Mouse (Mus musculus): ENCODE data around the gene Cntfr. TPM values are rescaled to one million over a fixed set of nuclear protein-coding genes. Genes with fewer than 3 reads are reported as not detected.

Cntfr gene
- polyA plus RNA-seq, 1 experiment from 2014 or later = 8.6 TPM

DNA sequence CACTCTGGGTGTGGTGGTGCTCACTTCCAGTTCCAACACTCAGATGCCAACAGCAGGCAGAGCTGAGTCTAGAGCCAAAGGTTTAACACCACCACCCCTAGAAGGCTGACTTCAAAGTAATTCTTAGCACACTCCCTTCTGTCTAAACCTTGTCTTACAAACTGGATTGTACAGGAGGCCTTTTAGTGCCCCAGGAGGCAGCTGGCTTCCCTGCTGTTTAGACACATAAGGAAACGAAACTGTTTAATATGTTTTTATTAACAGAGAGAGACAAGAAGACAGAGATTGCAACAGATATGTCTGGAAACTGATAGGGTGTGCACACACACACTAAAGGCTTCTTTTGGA is 41.3 kb upstream of the Cntfr start:
- no peak overlapping the region for H3K27ac ChIP-seq
- TF ChIP-seq CTCF (IDR thresholded peaks at IDR 0.05; ENCODE audit: low read depth) = no peak
- H3K36me3 ChIP-seq (ENCODE audit: insufficient read depth, low read length) = 0 out of 2 replicates have a peak, but pooled peaks cover 4% of the 10 kb centered on the region
- no peaks in the 10 kb centered on the region for H3K9me3 ChIP-seq (replicated peaks; ENCODE audit: low read length)
- no peak overlapping the region for H3K4me2 ChIP-seq (ENCODE audit: low read length)
- ATAC-seq (replicated peaks; ENCODE audit: low FRiP score, low read depth) = no peak
- 0 out of 2 replicates have a peak, but pooled peaks cover 4% of the 10 kb centered on the region for H3K4me1 ChIP-seq (replicated peaks; ENCODE audit: insufficient read depth, low read length)
- H3K27me3 ChIP-seq (ENCODE audit: insufficient read depth, low read length) = no peaks in the 10 kb centered on the region
- 56% methylated on average over 1 of the region's 1 CpGs for WGBS
- no peak for DNase-seq (ENCODE audit: low spot score)
- H3K9ac ChIP-seq (ENCODE audit: low read depth, low read length) = no peak overlapping the region
- no peak overlapping the region for H3K4me3 ChIP-seq (replicated peaks; ENCODE audit: low read depth, low read length)

DNA sequence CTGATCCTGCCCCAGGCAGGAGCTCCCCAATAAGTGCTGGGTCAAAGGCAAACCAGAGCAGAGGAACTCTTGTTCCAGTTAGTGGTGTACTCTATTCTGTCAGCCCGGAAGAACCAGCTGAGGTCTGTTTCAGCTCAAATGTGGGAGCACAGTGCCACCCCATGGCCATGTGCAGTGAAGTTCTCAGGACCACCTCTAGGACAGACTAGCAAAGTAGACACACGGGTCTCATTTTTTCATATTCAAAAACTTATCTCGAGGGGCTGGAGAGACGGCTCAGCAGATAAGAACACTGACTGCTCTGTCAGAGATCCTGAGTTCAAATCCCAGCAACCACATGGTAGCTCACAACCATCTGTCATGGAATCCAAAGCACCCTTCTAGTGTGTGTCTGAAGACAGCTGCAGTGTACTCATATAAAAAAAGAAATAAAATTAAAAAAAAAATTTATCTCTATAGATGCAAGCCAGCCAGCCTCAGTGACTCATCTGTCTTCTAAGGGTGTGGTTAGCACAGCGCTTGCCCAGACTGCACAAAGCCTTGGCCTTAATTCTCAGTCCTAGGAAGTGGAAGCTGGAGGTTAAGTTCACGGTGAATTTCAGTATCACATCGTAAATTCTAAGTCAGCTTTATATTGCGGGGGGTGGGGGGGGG is 40.8 kb upstream of the Cntfr start:
- WGBS = 35% methylated on average over 8 of the region's 8 CpGs
- no peak overlapping the region for H3K4me2 ChIP-seq (ENCODE audit: low read length)
- ATAC-seq (replicated peaks; ENCODE audit: low FRiP score, low read depth) = peak; percentile 51; the same call in 1 of the 2 replicates

DNA sequence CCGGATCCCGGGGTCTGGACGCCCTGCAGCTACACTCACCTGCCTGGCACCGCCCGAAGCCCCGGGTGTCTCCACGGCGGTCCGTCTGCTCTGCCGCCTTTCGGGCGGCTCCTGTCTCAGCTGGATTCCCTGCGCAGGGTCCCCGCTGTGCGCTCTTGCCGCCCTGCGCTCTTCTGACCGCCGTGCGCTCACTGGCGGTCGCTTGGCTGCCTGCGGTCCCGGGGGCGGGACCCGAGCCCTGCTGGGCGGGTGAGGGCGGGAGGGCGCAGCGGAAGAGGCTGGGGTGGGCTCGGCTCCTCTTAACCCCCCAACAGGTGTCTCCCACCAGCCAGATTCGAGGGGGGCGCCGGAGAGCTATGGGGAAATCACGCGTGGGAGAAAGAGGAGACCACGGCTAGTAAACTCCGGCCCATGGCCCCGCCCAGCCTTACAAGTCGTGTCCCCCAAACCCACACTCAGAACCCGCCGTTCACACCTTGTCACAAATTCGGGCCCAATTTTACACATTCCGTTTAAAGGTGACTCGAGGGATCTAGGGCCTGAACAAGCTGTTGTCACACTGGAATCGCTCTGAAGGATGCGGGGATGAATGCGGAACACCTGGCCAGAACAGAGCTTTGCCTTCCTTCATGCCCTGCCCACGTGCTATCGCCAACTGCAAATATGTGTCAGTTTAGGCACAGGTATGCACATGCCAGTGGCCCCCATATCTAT is 34.3 kb upstream of the Cntfr start, which contains the start of gene Arid3c:
TSS of gene Arid3c (minus strand) at position 91 of the 714 bp plus-strand sequence.
- Histone ChIP-seq H3K4me1 (replicated peaks; ENCODE audit: insufficient read depth, low read length) (0 out of 2 replicates have a peak, but pooled peaks cover 7% of the 10 kb centered on the region), H3K36me3 (ENCODE audit: insufficient read depth, low read length) (no peaks in the 10 kb centered on the region), H3K27ac (no peak within 1 kb of the TSS), H3K4me2 (ENCODE audit: low read length) (peak within 1 kb of the TSS; percentile 68), H3K9ac (ENCODE audit: low read depth, low read length) (peak within 1 kb of the TSS; percentile 27; the same call in 1 of the 2 replicates), H3K4me3 (replicated peaks; ENCODE audit: low read depth, low read length) (peak within 1 kb of the TSS; percentile 36), H3K9me3 (replicated peaks; ENCODE audit: low read length) (no peaks in the 10 kb centered on the region), H3K27me3 (ENCODE audit: insufficient read depth, low read length) (peaks cover 58% of the 10 kb centered on the region)
- TF ChIP-seq CTCF (IDR thresholded peaks at IDR 0.05; ENCODE audit: low read depth) = no peak
- ATAC-seq (replicated peaks; ENCODE audit: low FRiP score, low read depth) = no peak
- 2% methylated on average over 46 of the region's 50 CpGs for WGBS
- DNase-seq (ENCODE audit: low spot score) = no peak

More for the DNA sequence above, 40.8 kb upstream of the Cntfr start:
- Histone ChIP-seq H3K9me3 (replicated peaks; ENCODE audit: low read length) (no peaks in the 10 kb centered on the region), H3K9ac (ENCODE audit: low read depth, low read length) (no peak overlapping the region), H3K4me1 (replicated peaks; ENCODE audit: insufficient read depth, low read length) (0 out of 2 replicates have a peak, but pooled peaks cover 4% of the 10 kb centered on the region), H3K27me3 (ENCODE audit: insufficient read depth, low read length) (peaks cover under 1% of the 10 kb centered on the region; the same call in 1 of the 2 replicates), H3K36me3 (ENCODE audit: insufficient read depth, low read length) (0 out of 2 replicates have a peak, but pooled peaks cover 4% of the 10 kb centered on the region), H3K4me3 (replicated peaks; ENCODE audit: low read depth, low read length) (no peak overlapping the region), H3K27ac (no peak overlapping the region)
- TF ChIP-seq CTCF (IDR thresholded peaks at IDR 0.05; ENCODE audit: low read depth) = peak; percentile 85
- DNase-seq (ENCODE audit: low spot score) = peak; percentile 90

DNA sequence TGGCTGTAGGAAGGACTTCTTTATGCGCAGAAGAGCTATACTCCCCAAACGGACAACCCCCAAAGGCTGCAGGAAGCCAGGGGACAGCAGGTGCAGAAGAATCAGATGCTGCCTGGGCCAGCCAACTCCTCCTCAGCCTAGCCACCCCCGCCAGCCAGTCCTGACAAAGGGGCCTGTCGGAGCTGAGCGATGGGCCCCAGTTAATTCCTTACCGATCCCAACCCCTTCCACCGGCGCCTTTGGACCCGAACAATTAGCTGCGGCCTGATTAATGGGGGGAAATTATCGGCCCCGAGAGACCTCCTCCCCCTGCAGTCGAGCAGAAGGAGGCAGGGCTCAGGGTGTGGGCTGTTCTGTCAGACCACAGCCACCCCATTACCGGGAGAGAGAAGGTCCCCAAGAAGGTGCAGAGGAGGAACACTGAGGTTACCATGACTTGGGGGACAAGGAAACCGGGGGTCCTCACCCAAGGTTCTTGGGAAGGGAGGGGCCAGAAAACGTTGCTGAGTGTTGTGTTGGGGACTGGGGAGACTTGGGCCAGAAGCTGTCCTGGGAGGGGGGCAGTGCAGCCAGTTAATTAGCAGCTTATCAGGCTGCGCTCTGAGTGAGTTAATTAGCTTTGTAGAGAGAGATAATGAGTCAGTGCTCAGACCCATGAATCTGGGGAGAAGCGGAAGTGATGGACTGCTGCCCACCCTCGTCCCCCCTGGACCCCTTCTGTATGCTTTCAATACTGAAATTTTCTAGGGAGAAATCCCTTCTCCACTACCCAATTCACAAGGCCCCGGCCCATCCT is 30.1 kb upstream of the Cntfr start:
- peaks cover 69% of the 10 kb centered on the region for H3K27me3 ChIP-seq (ENCODE audit: insufficient read depth, low read length)
- no peak overlapping the region for H3K27ac ChIP-seq
- no peak overlapping the region for H3K9ac ChIP-seq (ENCODE audit: low read depth, low read length)
- H3K4me1 ChIP-seq (replicated peaks; ENCODE audit: insufficient read depth, low read length) = peaks cover 12% of the 10 kb centered on the region
- no peaks in the 10 kb centered on the region for H3K36me3 ChIP-seq (ENCODE audit: insufficient read depth, low read length)
- no peak overlapping the region for H3K4me2 ChIP-seq (ENCODE audit: low read length)
- TF ChIP-seq CTCF (IDR thresholded peaks at IDR 0.05; ENCODE audit: low read depth) = no peak
- no peaks in the 10 kb centered on the region for H3K9me3 ChIP-seq (replicated peaks; ENCODE audit: low read length)
- ATAC-seq (replicated peaks; ENCODE audit: low FRiP score, low read depth) = no peak
- DNase-seq (ENCODE audit: low spot score) = no peak
- 13% methylated on average over 20 of the region's 20 CpGs for WGBS
- H3K4me3 ChIP-seq (replicated peaks; ENCODE audit: low read depth, low read length) = no peak overlapping the region

GRCm38 (mm10) chr4:41722918-41723351 is 26.0 kb upstream of the Cntfr start, which contains the start of gene Dctn3:
Dctn3 (minus strand) TSS chr4:41723170.
- Histone ChIP-seq H3K4me3 (replicated peaks; ENCODE audit: low read depth, low read length) (peak within 1 kb of the TSS; percentile 75), H3K4me1 (replicated peaks; ENCODE audit: insufficient read depth, low read length) (peaks cover 6% of the 10 kb centered on the region), H3K9ac (ENCODE audit: low read depth, low read length) (peak within 1 kb of the TSS; percentile 80), H3K9me3 (replicated peaks; ENCODE audit: low read length) (no peaks in the 10 kb centered on the region), H3K4me2 (ENCODE audit: low read length) (peak within 1 kb of the TSS; percentile 79), H3K27me3 (ENCODE audit: insufficient read depth, low read length) (peaks cover 33% of the 10 kb centered on the region), H3K36me3 (ENCODE audit: insufficient read depth, low read length) (peaks cover 19% of the 10 kb centered on the region), H3K27ac (no peak within 1 kb of the TSS)
- TF ChIP-seq CTCF (IDR thresholded peaks at IDR 0.05; ENCODE audit: low read depth) = no peak
- ATAC-seq (replicated peaks; ENCODE audit: low FRiP score, low read depth) (peak; percentile 96), DNase-seq (ENCODE audit: low spot score) (peak; percentile 100)
- WGBS = under 1% methylated on average over 27 of the region's 27 CpGs

DNA sequence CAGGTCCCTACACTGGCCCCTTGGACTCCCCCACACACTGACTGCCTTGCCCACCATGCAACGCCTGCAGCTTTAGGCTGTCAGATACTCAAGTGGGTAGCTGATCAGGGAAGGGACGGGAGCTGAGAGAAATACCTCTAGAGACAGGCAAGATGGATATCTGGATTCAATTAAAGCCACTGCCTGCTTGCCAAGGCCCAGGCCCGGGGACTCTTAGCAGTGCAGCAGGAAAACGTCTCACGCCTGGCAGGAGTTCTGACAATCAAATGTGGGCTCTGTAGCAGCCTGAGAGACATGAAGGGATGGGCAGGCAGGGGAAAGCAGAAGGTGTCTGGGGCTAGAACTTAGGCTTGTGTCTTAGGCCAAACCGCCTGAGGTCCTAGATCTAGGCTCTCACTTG is 19.9 kb upstream of the Cntfr start:
- TF ChIP-seq CTCF (IDR thresholded peaks at IDR 0.05; ENCODE audit: low read depth) = no peak
- Histone ChIP-seq H3K4me3 (replicated peaks; ENCODE audit: low read depth, low read length) (no peak overlapping the region), H3K27ac (no peak overlapping the region), H3K36me3 (ENCODE audit: insufficient read depth, low read length) (peaks cover 28% of the 10 kb centered on the region), H3K9me3 (replicated peaks; ENCODE audit: low read length) (no peaks in the 10 kb centered on the region), H3K9ac (ENCODE audit: low read depth, low read length) (no peak overlapping the region), H3K4me2 (ENCODE audit: low read length) (no peak overlapping the region), H3K4me1 (replicated peaks; ENCODE audit: insufficient read depth, low read length) (peaks cover 15% of the 10 kb centered on the region), H3K27me3 (ENCODE audit: insufficient read depth, low read length) (no peaks in the 10 kb centered on the region)
- ATAC-seq (replicated peaks; ENCODE audit: low FRiP score, low read depth) = no peak
- WGBS = 71% methylated on average over 6 of the region's 6 CpGs
- no peak for DNase-seq (ENCODE audit: low spot score)
